Mouse (Mus musculus): ENCODE data around the gene H2-Eb2. TPM values are rescaled to one million over a fixed set of nuclear protein-coding genes. Genes with fewer than 3 reads are reported as not detected.
A peak's percentile ranks its signal among the peaks of the same experiment; 100 is the strongest.
"Not testable (repeated sequence)": the region's sequence is repeated elsewhere in the genome, so short reads cannot be mapped to it uniquely, and the experiment has no call there.

Gene H2-Eb2
- total RNA-seq, 2 experiments from 2014 or later, result not detected

DNA sequence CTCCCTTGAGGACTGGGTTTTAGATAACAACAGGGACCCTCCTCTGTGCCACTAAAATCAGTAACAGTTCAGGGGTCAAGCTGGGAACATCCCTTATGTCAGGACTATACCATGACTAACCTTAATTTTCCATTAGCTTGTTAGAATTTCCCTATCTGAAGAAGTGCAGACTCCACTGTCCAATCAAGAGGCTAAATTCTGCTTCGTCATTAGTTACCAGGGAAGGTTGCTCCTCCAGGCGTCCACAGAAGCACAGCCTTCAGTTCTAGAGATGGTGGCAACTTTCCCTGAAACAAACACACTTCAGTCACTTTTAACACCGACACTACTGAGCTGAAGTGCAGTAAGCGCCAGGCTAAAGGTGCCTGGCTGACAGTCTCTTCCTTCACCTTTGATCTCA is 20.7 kb upstream of the H2-Eb2 start:
- DNase-seq, result peak in 1 of 2 experiments; percentile 33
- intact Hi-C loops (cut with DNase I), result no loop called here

- DNase-seq, result peak; percentile 39 to 66
- intact Hi-C loops (cut with DNase I), result no loop called here
Observed at GRCm38 (mm10) chr17:34305380-34306030, 20.0 kb upstream of the H2-Eb2 start, which contains the start of gene H2-Eb1. Gene H2-Eb1, plus strand, starts transcription at chr17:34305867.

DNA sequence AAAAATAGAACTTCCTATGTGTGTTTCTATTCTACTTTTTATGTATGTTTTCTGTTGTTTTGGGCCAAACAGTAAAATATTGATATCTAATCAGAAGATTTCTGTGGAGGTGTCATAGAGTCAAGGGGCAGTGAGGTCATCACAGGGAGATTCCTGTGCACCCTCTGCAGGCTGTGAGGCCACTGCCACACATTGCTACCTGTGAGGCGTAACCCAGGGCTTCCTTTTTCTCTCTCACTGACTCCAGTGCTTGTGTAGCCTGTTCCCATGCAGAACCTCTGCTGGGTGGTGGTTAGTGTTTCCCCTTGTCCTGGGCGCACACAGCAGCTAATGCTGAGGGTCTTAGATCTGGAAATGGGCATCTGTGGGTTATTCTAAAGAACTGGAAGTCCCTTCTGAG is 19.1 kb upstream of the H2-Eb2 start:
- intact Hi-C loops (cut with DNase I), result no loop called here
- DNase-seq, result no peak

DNA sequence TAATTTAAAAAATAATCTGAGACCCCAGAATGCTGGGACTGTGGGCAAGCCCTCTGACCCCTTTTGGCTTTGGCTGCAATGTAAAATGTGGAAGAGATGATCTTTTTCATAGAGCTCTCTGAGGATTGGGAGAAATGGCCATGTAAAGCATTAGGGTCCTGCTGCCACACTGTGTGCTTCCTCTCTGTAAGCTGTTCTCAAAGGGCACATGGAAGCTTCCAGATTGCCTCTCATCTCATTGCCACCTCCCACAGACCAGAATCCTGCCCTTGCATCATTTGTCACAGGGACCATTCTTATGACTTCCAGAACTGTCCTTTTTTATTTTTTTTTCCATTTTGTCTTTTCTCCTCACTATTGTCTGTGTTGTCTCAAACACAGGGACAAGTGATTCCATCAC is 18.2 kb upstream of the H2-Eb2 start:
- intact Hi-C loops (cut with DNase I), result no loop called here
- no peak for DNase-seq

DNA sequence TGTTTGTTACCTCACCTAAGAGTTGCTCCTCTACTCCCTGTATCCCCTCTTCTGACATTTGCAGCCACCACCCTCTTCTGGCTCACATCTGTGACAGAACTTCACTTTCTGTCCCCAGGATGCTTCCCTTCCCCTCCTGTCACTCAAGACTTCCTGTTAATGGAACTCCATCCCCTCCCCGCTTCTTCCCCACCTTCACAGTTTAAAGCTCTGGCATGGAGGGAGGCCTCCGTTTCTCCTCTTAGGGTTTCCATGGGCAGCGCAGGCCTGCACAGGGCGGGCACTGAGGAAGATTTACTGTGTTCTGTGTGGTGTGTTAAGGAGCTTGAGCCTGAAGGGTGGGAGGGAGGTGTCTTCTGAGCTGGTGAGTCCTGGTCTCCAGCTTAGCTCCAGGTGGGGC is 17.3 kb upstream of the H2-Eb2 start:
- intact Hi-C loops (cut with DNase I), result no loop called here
- no peak for DNase-seq

DNA sequence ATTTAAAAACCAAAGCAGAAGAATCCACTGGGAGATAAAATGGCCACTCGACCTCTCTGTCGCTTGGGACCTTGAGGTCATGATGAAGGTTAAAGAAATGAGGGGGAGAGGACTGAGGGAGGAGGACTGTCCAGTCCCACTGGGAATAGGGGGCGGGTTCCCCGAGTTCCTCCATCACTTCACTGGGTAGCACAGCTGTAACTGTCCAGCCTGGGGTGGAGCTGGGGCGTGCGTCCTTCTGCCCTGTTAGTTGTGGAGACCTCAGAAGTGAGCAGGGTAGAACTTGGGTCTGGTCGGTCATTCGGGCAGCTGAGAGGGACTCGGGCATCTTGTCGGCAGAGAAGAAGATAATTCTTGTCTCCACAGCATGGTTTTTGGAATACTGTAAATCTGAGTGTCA is 16.2 kb upstream of the H2-Eb2 start:
- intact Hi-C loops (cut with DNase I), result no loop called here
- no peak for DNase-seq

DNA sequence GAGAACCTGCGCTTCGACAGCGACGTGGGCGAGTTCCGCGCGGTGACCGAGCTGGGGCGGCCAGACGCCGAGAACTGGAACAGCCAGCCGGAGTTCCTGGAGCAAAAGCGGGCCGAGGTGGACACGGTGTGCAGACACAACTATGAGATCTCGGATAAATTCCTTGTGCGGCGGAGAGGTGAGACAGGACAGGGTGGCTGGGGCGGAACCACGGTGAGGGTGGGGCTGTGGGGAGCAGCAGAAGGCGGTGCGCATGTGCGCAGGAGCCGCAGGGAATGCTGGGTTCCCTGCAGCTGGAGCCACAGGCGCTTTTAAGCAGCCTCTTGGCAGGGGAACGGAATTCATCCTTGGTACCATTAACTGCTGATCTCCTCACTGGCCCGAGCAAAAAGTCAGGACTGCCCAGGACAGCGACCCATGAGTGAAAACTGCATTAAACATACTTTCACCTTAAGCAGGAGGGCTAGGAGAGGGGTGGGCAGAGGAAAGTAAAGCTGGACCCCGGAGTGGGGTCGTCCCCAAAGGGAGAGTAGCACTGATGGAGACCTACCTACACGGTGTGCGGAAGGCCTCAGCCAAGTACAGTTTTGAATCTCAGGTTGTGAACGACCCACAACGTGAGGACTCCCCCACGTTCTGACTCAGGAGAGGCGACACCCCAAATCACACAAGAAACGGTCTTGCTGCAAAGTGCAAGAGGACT is 15.6 kb upstream of the H2-Eb2 start:
- intact Hi-C loops (cut with DNase I), result no loop called here
- peak; percentile 35 to 40 for DNase-seq

GRCm38 (mm10) chr17:34310526-34310925 is 14.9 kb upstream of the H2-Eb2 start:
- DNase-seq; intact Hi-C loops (cut with DNase I): not testable (repeated sequence)

DNA sequence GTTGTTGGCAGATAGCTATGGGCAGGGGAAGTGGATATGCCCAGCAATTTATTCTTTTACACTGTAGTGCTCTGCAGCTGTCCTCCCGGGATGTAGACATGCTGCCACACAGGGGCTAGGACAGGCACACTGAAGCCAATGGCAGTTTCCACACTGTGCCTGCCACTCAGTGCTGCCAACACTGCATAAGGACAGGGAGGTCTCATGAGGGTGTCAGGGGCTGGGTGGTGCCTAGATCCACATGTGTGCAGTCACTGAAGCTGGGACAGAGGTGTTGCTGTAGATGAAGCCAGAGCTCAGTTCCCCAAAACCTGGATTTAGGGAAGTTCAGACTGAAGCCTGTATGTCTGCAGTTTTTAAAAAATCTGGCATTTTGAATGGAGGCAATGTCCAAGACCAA is 13.3 kb upstream of the H2-Eb2 start:
- intact Hi-C loops (cut with DNase I), result loop anchor here (2.0 kb wide), 1 partner anchor 61 kb away; no protein-coding TSS in a partner anchor
- no peak for DNase-seq

- intact Hi-C loops (cut with DNase I), result loop anchor here (2.0 kb wide), 1 partner anchor 63 kb away; no protein-coding TSS in a partner anchor
- DNase-seq, result peak; percentile 61 to 67
Observed at GRCm38 (mm10) chr17:34313393-34313792, 12.1 kb upstream of the H2-Eb2 start.

DNA sequence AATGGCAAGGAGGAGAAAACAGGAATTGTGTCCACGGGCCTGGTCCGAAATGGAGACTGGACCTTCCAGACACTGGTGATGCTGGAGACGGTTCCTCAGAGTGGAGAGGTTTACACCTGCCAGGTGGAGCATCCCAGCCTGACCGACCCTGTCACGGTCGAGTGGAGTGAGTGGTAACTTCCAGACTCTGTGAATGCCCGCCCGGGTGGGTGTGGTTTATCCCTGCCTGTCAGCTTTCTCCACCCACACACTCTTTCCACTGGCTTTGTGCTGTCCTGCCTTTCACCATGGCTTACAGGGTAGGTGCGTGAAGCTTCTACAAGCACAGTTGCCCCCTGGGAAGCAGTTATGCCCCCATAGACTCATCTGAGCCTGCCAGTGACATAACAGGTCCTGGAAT is 11.2 kb upstream of the H2-Eb2 start:
- DNase-seq, result no peak
- intact Hi-C loops (cut with DNase I), result no loop called here

GRCm38 (mm10) chr17:34315512-34315911 is 10.0 kb upstream of the H2-Eb2 start:
- DNase-seq, result no peak
- intact Hi-C loops (cut with DNase I), result no loop called here

DNA sequence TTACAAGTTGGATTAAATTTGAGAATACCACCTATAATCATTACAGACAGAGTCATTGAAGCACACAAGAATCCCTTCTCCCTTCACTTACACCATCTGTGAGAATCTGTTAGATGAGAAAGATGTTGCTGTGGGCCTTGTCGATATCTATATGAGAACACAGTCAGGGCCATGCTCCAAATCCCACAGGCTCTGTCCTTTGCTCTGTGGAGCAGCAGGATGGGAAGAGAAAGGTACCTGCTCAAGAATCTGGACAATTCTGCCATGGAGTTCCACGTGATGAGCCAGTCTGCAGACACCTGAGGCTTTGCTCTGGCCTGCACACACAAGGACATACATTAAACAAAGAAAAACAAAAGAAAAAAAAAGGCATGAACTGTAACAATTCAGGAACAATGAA is 8.8 kb upstream of the H2-Eb2 start:
- intact Hi-C loops (cut with DNase I), result no loop called here
- DNase-seq, result no peak

- no peak for DNase-seq
- intact Hi-C loops (cut with DNase I), result no loop called here
Observed at GRCm38 (mm10) chr17:34317275-34317674, 8.2 kb upstream of the H2-Eb2 start.

- intact Hi-C loops (cut with DNase I), result no loop called here
- DNase-seq, result no peak
Observed at GRCm38 (mm10) chr17:34326373-34326772, 908 bp downstream of the H2-Eb2 start.

DNA sequence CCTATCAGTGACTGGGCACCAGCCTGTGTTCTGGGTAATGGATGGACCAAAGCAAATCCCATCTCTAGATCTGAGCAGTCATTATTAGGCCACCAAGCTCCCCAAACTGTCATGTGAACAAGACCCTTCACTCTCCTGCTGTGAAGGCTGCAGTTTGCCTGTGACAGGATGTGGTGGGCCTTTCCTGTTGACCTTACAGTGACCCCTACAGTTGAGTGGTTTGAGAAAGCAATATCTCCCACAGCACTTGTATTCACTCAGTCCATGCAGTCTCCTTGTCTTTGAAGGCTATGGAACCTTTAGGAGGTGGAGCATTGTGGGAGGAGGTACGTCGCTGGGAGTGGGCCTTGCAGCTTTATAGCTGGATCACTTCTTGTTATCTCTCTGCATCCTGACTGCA is 4.3 kb downstream of the H2-Eb2 start:
- intact Hi-C loops (cut with DNase I), result no loop called here
- DNase-seq, result no peak

DNA sequence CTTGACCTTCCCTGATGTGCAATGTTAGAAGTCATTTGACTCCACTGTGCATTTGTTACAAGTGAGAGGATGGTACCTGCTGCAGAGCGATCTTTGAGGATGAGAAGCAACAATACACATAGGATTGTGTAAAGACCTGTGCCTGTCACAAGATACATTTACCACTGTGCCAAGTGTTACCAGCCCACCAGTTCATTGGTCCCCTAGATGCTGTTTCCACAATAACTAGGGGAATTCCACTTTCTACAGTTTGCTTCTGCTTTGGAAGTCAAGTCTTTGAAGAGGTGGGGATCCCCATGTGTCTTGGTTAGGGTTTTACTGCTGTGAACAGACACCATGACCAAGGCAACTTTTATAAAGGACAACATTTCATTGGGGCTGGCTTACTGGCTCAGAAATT is 5.7 kb downstream of the H2-Eb2 start:
- intact Hi-C loops (cut with DNase I), result no loop called here
- DNase-seq, result no peak

GRCm38 (mm10) chr17:34340619-34341402 is 15.3 kb downstream of the H2-Eb2 start:
- no peak for DNase-seq
- intact Hi-C loops (cut with DNase I), result no loop called here

GRCm38 (mm10) chr17:34344882-34345281 is 19.4 kb downstream of the H2-Eb2 start:
- DNase-seq, result no peak
- intact Hi-C loops (cut with DNase I), result loop anchor here (5.0 kb wide), 1 partner anchor 93 kb away; no protein-coding TSS in a partner anchor

DNA sequence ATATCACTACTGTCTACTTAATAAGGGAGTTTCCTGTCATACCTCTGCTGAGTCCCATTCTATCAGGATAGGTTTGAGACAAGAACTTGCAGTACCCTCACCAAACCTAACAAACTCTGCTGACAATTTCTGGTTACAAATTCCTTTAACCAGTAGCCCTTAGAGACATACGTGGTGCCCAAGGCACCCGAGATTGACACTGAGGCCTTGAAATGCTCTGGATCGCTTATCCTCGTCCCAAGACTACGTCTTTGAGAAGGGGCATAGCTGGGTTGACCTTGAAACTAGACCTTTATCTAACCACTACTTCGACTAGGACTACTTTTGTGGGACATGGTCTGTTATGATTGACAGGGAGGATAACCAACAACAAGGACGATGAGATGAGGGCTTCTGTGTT is 20.0 kb downstream of the H2-Eb2 start:
- DNase-seq, result no peak
- intact Hi-C loops (cut with DNase I), result loop anchor here (5.0 kb wide), 1 partner anchor 93 kb away; no protein-coding TSS in a partner anchor

DNA sequence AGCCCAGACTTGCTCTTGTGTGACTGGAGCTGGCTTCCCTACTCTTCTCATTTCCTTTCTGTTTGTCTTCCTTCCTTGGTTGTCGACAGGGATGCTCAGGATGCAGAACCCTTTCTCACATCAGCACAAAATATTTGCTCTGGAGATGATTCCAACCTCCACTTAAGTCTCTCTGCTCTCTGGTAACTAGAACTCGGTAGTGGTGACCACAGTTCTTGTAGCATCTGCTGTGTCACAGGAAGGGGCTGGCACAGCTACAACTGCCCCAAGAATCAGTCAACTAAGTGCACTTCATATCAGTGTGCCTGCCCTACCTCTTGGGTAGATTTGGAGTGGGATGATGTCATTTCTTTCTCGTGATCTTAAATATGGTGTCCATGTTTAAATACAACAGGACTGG is 20.6 kb downstream of the H2-Eb2 start:
- intact Hi-C loops (cut with DNase I), result loop anchor here (5.0 kb wide), 1 partner anchor 94 kb away; no protein-coding TSS in a partner anchor
- no peak for DNase-seq
